Mouse (Mus musculus) heart, embryonic 12.5 days (tissue): ENCODE measurements around the gene Mei1. TPM values are rescaled to one million over a fixed set of nuclear protein-coding genes. Genes with fewer than 3 reads are reported as not detected.

Source experiments
- ATAC-seq: fragments of 200-750 bp; cut with Nextera tagmentation; 2 replicates; pipeline ENCODE4 v1.8.0; 2017; ENCODE audit warnings: moderate TSS enrichment, moderate library complexity; ENCODE audit not compliant: insufficient number of reproducible peaks, low FRiP score
- H3K27ac ChIP-seq: fragments of 300-500 bp; sonication (generic); 2 replicates; pipeline ENCODE4 v1.5.1; 2016; ENCODE audit warnings: mild to moderate bottlenecking, moderate library complexity; ENCODE audit not compliant: poor library complexity, severe bottlenecking
- H3K27me3 ChIP-seq: fragments of 300-500 bp; sonication (generic); replicated peaks from 2 replicates; pipeline ENCODE4 v1.6.1; 2016; ENCODE audit warnings: mild to moderate bottlenecking, moderate library complexity
- H3K36me3 ChIP-seq: fragments of 300-500 bp; sonication (generic); 2 replicates; pipeline ENCODE4 v1.6.1; 2016; ENCODE audit warnings: mild to moderate bottlenecking, moderate library complexity
- H3K4me1 ChIP-seq: fragments of 300-500 bp; sonication (generic); replicated peaks from 2 replicates; pipeline ENCODE4 v1.6.1; 2016; ENCODE audit warnings: mild to moderate bottlenecking
- H3K4me2 ChIP-seq: fragments of 300-500 bp; sonication (generic); 2 replicates; pipeline ENCODE4 v1.6.1; 2016; ENCODE audit warnings: mild to moderate bottlenecking, moderate library complexity
- H3K4me3 ChIP-seq: fragments of 300-500 bp; sonication (generic); 2 replicates; pipeline ENCODE4 v1.5.1; 2016; ENCODE audit warnings: mild to moderate bottlenecking
- H3K9ac ChIP-seq: fragments of 300-500 bp; sonication (generic); 2 replicates; pipeline ENCODE4 v1.6.1; 2016; ENCODE audit warnings: mild to moderate bottlenecking, moderate library complexity
- H3K9me3 ChIP-seq: fragments of 300-500 bp; sonication (generic); replicated peaks from 2 replicates; pipeline ENCODE4 v1.6.1; 2016; ENCODE audit warnings: mild to moderate bottlenecking, moderate library complexity
- WGBS: fragments of 180-500 bp; shearing (Covaris S2); methylation state at CpG from one replicate; pipeline ENCODE4 v1.1.7; 2016; 5-methylcytosine and 5-hydroxymethylcytosine counted together
- polyA plus RNA-seq: library from polyadenylated mRNA; unstranded; fragments of >200 nt; fragmentation: Nextera tagmentation; extraction: Ambion mirVana; gene quantifications from 2 replicates; pipeline ENCODE4 v1.2.1, GENCODE M21; 2016

The Mei1 gene
- polyA plus RNA-seq, 1 experiment from 2014 or later: not detected

DNA sequence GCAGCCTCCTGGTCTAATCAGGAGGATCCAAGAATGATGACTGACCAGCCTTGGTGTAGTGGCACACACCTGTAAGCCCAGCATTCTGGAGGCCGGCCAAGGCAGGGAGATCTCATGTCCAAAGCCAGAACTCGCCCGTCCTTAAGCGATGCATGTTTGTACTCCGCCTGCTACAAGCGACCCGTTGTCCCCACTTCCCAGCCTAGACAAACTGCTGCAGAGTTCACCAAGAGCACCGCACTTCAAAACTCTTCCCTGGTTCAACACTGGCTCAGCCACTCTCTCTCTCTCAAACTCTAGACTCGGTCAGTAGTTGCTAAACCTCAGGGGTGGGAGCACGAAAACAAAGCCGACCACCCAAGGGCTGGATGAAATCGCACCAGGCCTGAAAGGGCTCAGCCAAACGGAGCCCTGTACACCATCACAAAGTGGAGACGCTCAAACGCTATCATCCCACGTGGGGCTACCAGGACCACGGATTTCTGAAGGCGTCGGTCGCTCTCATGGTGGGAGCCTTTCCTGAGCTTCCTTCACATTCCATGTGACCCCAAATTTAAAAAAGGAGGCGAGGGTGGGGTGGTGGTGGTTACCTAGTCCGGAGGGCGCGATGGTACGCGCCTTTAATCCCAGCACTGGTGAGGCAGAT is 23.4 kb upstream of the Mei1 start:
- H3K9me3 ChIP-seq: no peaks in the 10 kb centered on the region
- peak overlapping the region; percentile 94 for H3K4me3 ChIP-seq
- peak overlapping the region; percentile 94 for H3K9ac ChIP-seq
- H3K4me1 ChIP-seq: peaks cover 16% of the 10 kb centered on the region
- 0 out of 2 replicates have a peak, but pooled peaks cover 8% of the 10 kb centered on the region for H3K27me3 ChIP-seq
- H3K36me3 ChIP-seq: peaks cover 15% of the 10 kb centered on the region
- peak overlapping the region; percentile 96 for H3K4me2 ChIP-seq
- WGBS: 2% methylated on average over 26 of the region's 26 CpGs
- H3K27ac ChIP-seq: peak overlapping the region; percentile 91; the same call in 1 of the 2 replicates
- peak; percentile 46; the same call in 1 of the 2 replicates for ATAC-seq

DNA sequence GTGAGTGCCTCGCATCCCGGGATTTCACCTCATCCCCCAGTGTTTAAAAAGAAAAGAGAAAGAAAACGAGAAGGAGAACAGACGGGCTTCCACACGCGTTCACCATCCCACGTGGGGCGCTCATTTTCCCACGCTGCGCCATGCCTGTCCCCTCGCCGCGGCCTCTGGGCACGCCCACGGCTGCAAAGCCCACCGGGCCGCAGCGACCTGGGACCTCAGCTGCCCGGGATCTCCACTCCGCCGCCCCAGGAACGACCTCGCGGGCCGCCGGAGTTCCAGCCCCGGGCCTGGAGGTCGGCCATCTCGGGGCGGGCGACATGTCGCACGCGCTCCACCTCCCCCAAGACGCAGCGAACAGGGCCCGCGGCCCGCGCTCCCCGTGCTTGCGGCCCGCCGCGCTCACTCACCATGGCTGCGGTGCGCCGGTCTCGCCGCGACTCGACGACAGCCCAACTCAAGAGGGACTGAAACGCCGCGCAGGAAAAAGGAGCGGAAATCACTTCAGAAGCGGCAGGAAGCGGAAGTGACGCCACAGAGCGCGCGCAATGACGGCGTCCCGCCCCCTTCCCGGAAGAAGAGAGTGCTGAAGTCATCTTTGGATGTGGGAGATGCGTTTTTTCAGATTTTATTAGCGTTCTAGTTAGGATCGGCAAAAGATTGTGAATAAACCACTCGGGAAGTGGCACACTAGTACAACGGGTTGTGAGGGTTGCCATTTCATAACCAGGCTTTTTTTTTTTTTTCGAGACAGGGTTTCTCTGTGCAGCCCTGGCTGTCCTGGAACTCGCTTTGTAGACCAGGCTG is 22.5 kb upstream of the Mei1 start, which contains the start of gene Snu13:
Gene Snu13 (minus strand): TSS at position 519 of the 804 bp plus-strand sequence.
- peak within 1 kb of the TSS; percentile 91 for H3K27ac ChIP-seq
- peaks cover 15% of the 10 kb centered on the region for H3K36me3 ChIP-seq
- 0 out of 2 replicates have a peak, but pooled peaks cover 10% of the 10 kb centered on the region for H3K27me3 ChIP-seq
- H3K4me1 ChIP-seq: peaks cover 16% of the 10 kb centered on the region
- peak within 1 kb of the TSS; percentile 94 for H3K4me3 ChIP-seq
- peak; percentile 86 for ATAC-seq
- H3K9me3 ChIP-seq: no peaks in the 10 kb centered on the region
- peak within 1 kb of the TSS; percentile 94 for H3K9ac ChIP-seq
- H3K4me2 ChIP-seq: peak within 1 kb of the TSS; percentile 96
- WGBS: under 1% methylated on average over 74 of the region's 74 CpGs

DNA sequence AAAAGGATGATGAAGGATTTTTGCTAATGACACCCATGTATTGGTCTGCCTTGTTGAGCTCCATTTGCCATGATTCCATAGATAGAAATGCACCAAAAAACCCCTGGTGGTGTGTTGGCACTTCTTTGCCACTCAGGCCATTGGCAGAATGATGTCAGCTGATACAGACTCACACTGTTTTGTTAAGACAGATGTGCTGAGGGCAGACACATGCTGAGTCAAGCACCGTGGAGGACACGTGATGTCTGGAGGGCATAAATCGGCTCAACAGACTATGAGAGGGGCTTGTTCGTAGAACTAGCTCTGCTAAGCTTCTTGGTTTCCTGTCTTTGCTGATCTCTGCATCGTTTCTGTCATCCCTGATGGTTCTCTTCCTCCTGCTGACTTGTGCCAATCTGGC is 17.3 kb upstream of the Mei1 start:
- Histone ChIP-seq H3K27me3 (0 out of 2 replicates have a peak, but pooled peaks cover 10% of the 10 kb centered on the region), H3K4me1 (no peaks in the 10 kb centered on the region), H3K4me2 (no peak overlapping the region), H3K9ac (no peak overlapping the region), H3K27ac (no peak overlapping the region), H3K36me3 (no peaks in the 10 kb centered on the region), H3K4me3 (no peak overlapping the region), H3K9me3 (no peaks in the 10 kb centered on the region)
- 46% methylated on average over 5 of the region's 5 CpGs for WGBS
- ATAC-seq: no peak

DNA sequence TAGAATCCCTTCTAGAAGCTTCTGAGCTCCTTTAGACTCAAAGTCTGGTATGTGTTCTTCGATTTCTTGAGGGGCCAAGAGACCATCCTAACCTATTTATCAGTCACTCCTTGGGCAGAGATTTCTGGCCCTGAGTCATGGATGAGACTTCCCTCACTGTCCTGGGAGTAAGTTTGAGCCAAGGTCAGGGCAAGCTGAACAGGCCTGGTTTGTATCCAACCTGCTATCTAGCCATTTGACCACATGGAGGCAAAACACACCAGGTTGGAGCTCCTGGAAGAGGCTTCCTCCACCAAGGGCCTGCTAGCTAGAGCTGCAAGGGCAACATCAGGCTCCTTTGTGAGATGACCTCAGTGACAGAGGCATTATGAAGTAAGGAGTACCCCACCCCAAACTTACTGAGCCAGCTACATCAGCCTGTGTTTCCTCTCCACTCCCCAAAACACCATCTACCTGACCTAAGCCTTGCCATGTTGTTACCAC is 11.0 kb upstream of the Mei1 start, which contains the start of gene 4930407I10Rik:
Gene 4930407I10Rik (plus strand): TSS at position 433 of the 483 bp plus-strand sequence.
- ATAC-seq: no peak
- H3K4me1 ChIP-seq: no peaks in the 10 kb centered on the region
- H3K4me3 ChIP-seq: no peak within 1 kb of the TSS
- no peak within 1 kb of the TSS for H3K27ac ChIP-seq
- WGBS: 44% methylated on average over 1 of the region's 1 CpGs
- H3K9me3 ChIP-seq: no peaks in the 10 kb centered on the region
- H3K27me3 ChIP-seq: peaks cover 29% of the 10 kb centered on the region
- no peaks in the 10 kb centered on the region for H3K36me3 ChIP-seq
- H3K4me2 ChIP-seq: no peak within 1 kb of the TSS
- H3K9ac ChIP-seq: no peak within 1 kb of the TSS

DNA sequence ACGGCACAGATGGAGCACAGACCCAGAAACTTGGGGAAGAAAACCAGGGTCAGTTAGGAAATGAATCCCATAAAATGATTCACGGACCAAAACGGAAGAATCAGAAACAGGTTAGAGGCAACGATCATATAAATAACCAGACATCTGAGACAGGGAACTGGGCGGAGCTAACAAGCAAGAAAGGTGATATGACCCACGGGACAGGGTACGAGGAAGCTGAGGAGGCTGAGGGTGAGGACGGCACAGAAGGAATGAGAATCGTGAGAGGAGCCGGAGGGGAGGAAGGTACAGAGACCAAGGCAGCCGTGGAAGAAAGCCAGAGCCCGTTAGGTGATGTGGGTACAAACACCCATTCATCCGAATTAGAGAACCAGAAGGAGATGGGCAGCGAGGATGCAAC is 5.9 kb upstream of the Mei1 start:
- Histone ChIP-seq H3K9me3 (no peaks in the 10 kb centered on the region), H3K36me3 (no peaks in the 10 kb centered on the region), H3K9ac (no peak overlapping the region), H3K4me2 (no peak overlapping the region), H3K4me1 (no peaks in the 10 kb centered on the region), H3K27ac (no peak overlapping the region), H3K4me3 (no peak overlapping the region), H3K27me3 (peaks cover 72% of the 10 kb centered on the region)
- 63% methylated on average over 14 of the region's 14 CpGs for WGBS
- no peak for ATAC-seq

DNA sequence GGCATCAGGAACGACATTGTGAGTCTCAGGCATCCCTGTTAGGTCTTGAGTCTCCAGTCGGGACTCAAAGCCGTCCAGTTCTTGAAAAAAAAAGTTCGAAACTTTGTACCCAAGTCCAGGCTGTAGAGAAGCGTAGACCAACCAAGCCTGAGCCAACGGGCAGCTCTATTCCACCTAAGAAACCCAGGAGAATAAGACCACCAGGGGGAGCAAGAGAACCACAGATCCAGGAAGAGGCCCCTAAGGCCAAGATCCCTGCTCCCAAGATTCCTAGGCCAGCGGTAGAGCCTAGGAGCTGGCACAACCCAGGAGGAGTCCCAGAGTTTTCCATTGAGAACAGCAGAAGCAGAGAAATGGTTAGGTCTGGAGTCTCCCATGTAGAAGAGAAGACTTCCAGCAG is 4.3 kb upstream of the Mei1 start:
- no peak for ATAC-seq

DNA sequence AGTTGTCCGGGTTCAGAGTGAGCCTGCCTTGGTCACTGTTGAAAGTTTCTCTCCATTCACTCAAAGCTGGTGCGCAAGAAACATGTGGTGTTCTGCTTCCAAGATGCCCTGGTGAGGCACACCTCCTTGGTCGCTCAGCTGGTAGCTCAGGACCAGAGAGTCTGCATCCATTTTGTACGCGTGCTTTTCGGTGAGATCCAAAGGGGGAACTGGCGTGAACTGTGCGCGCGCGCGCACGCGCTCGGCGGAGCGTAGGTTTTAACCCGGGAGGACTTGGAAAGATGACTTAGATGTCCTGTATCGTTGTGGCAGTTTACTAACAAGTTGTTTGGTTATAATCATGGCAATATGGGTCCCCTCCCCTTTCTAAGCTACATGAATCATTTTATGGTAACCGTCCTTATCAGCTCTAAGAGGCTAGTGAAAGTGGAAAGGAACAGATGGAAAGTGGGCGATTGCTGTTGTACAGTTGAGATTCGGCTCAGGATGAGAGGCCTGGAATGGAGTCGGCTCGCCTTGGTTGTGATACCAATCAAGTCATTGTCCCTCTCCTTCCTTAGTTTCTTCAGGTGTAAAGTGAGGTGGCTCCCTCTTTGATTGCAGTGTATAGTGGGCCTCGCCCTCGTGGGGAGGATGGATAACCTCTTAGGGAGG is 2.1 kb downstream of the Mei1 start:
- H3K4me3 ChIP-seq: no peak overlapping the region
- 0 out of 2 replicates have a peak, but pooled peaks cover 4% of the 10 kb centered on the region for H3K4me1 ChIP-seq
- 86% methylated on average over 26 of the region's 26 CpGs for WGBS
- peaks cover 61% of the 10 kb centered on the region for H3K27me3 ChIP-seq
- H3K9me3 ChIP-seq: peaks cover 8% of the 10 kb centered on the region; the same call in 1 of the 2 replicates
- no peak overlapping the region for H3K4me2 ChIP-seq
- no peak overlapping the region for H3K9ac ChIP-seq
- no peak overlapping the region for H3K27ac ChIP-seq
- H3K36me3 ChIP-seq: no peaks in the 10 kb centered on the region
- no peak for ATAC-seq

More for the DNA sequence above, 4.3 kb upstream of the Mei1 start:
- Histone ChIP-seq H3K9ac (no peak overlapping the region), H3K36me3 (no peaks in the 10 kb centered on the region), H3K4me2 (no peak overlapping the region), H3K27ac (no peak overlapping the region), H3K9me3 (peaks cover 8% of the 10 kb centered on the region; the same call in 1 of the 2 replicates), H3K4me3 (no peak overlapping the region), H3K4me1 (0 out of 2 replicates have a peak, but pooled peaks cover 4% of the 10 kb centered on the region), H3K27me3 (peaks cover 88% of the 10 kb centered on the region)
- 13% methylated on average over 7 of the region's 7 CpGs for WGBS

DNA sequence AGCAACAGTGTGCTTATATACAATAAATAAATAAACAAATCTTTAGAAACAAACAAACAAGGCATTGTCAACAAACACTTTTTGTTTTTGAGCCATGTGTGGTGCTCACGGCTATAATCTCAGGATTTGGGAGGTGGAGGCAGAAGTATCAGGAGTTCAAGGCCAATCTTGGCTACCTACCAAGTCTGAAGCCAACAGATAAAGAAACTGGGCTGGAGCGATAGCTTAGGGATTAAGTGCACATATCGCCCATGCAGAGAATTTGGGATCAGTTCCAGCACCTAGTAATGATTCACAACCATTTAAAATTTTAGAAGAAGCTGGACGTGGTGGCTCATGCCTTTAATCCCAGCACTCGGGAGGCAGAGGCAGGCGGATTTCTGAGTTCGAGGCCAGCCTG is 3.7 kb downstream of the Mei1 start:
- no peak for ATAC-seq
- 75% methylated on average over 7 of the region's 7 CpGs for WGBS
- Histone ChIP-seq H3K4me2 (no peak overlapping the region), H3K9ac (no peak overlapping the region), H3K4me3 (no peak overlapping the region), H3K27me3 (peaks cover 46% of the 10 kb centered on the region), H3K4me1 (0 out of 2 replicates have a peak, but pooled peaks cover 4% of the 10 kb centered on the region), H3K36me3 (no peaks in the 10 kb centered on the region), H3K27ac (no peak overlapping the region), H3K9me3 (peaks cover 8% of the 10 kb centered on the region; the same call in 1 of the 2 replicates)

DNA sequence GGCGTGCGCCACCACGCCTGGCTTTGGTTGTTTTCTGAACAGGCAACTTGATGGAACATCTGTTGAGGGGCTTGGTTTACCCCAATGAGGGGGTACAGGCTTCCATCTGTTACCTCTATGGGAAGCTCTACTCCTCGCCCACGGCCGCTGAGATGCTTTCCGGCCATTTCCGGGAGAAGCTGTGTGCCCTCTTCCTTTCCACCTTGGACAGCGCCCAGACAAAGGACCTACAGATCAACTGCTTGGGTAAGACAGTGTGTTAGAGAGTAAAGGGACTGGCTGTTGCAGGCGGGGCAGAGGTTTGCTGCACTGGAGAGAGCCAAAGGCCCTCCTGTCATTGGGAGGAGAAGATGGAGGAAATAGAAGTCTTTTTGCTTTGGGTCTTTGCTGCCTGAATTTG is 10.1 kb downstream of the Mei1 start:
- Histone ChIP-seq H3K4me3 (no peak overlapping the region), H3K4me2 (no peak overlapping the region), H3K4me1 (no peaks in the 10 kb centered on the region), H3K36me3 (no peaks in the 10 kb centered on the region), H3K27me3 (peaks cover 6% of the 10 kb centered on the region; the same call in 1 of the 2 replicates), H3K9me3 (no peaks in the 10 kb centered on the region), H3K27ac (no peak overlapping the region), H3K9ac (no peak overlapping the region)
- WGBS: 49% methylated on average over 10 of the region's 10 CpGs
- no peak for ATAC-seq

DNA sequence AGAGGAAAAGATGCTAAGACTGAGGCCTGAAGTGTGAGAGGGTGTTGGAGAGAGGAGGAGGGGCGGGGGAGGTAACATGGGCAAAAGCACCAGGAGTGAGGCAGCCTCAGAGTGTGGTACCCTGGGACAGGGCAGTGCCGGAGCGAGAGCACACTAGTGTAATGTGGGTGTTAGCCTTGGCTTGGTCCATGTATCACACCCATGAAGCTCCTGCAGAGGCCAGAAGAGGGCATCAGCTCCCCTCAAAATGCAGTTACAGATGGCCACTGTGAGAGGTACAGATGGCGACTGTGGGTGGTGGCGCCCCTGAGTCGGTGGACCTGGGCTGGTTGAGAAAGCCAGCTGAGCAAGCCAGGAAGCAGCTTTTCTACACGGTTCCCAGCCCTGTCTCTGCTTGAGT is 11.4 kb downstream of the Mei1 start:
- H3K4me3 ChIP-seq: no peak overlapping the region
- H3K4me1 ChIP-seq: no peaks in the 10 kb centered on the region
- H3K27me3 ChIP-seq: peaks cover 13% of the 10 kb centered on the region; the same call in 1 of the 2 replicates
- no peak overlapping the region for H3K27ac ChIP-seq
- WGBS: 24% methylated on average over 7 of the region's 7 CpGs
- H3K4me2 ChIP-seq: no peak overlapping the region
- H3K36me3 ChIP-seq: no peaks in the 10 kb centered on the region
- no peak overlapping the region for H3K9ac ChIP-seq
- ATAC-seq: no peak
- no peaks in the 10 kb centered on the region for H3K9me3 ChIP-seq
